Mouse (Mus musculus): ENCODE data around the gene Nek8.

DNA sequence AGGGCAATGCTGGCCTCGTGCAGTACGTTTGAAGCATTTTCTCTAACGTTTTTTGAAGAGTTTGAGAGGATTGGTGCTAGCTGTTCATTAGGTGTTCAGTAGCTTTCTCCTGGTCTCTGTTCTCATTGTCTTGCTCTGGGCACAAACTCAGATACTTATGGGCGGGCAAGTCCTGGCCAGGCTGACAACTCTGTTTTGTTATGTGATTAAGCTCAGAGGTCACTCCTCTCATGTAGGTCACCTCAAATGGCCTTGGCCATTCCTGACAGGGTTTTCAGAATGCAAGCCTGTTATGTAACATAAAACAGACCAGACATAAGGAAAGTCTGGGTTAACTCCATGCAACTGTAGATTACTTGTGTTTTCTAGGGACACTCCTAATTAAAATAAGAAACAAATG is 38.9 kb downstream of the Nek8 start:
- TF ChIP-seq CTCF (IDR thresholded peaks at IDR 0.05; ENCODE audit: borderline replicate concordance, insufficient read depth, low read length) (no peak), POLR2A (IDR thresholded peaks at IDR 0.05; ENCODE audit: low read depth, low read length) (no peak)

Data from embryonic fibroblast, embryonic 13.5 days (primary cell).